Mouse (Mus musculus) adipose tissue, adult 10 weeks (tissue): ENCODE data around the gene Olfr586. TPM values are rescaled to one million over a fixed set of nuclear protein-coding genes. Genes with fewer than 3 reads are reported as not detected.

Experiments
- polyA plus RNA-seq: library from polyadenylated mRNA; stranded (reverse); fragments of 350-450 nt; fragmentation: Illumina TruSeq; extraction: RNeasy Lipid Tissue Mini Kit (QIAGEN cat#74804); gene quantifications from one replicate; pipeline ENCODE4 v1.2.3, GENCODE M21; 2014; ENCODE audit warnings: low read depth, low replicate concordance

Olfr586 gene
- not detected for polyA plus RNA-seq

DNA sequence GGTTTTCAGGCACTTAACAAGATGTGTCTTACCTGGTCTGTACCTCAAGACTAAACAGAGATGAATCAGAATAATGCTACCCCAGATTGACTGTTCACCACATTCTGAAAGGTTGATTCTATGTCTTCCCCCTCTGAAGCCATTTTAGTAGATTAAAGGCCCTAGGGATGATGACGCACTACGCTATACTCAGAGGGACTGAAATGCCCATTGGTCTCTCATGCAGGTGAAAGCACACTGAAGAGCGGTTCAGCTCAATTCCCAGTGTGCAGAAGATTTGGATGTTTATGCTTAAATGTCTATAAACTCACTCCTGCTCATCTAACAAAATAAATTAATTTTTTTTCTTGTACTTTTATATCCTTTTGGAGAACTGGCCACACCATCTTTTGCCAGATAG, at the start of gene Olfr586:
Olfr586 (minus strand) TSS at position 101 of the 400 bp plus-strand sequence.

DNA sequence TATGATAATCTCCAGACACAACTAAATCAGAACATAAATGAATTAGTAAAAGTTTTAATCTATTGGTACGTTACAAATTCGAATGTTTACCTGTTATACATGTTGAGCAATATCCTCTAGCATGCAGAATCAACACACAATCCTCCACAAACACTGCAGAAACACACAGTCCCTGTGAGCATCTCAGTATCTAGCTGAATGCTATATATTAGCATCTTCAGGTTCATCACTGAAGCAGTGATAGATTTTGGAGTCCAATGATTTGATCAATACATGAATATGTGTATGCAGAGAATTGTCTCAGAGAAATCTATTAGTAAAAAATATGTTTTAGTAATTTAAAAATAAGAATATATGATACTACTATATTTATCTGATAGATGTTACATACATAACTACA, 30.8 kb upstream of the Olfr586 start, which contains the start of gene Olfr589:
Olfr589 (minus strand) TSS at position 101 of the 400 bp plus-strand sequence.

DNA sequence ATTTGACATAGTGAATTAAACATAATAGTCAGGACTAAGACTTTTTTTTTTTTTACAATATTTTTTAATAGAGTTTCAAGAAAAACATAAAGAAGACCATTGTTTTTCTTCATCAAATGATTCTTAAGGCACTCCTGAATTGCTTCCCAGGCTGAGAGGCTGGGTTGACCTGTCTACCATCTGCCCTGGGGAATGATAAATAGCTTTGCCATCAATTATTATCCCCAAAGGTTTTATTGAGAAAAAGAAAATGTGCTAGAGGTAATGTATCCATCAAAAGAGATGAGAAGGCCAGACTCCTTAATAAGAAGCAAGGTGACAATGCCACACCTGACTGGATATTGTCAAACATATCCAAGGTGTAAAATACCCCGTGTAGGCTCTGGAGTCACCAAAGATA, 15.1 kb upstream of the Olfr586 start, which contains the start of gene Olfr588-ps1:
Olfr588-ps1 (plus strand) TSS at position 301 of the 400 bp plus-strand sequence.

GRCm38 (mm10) chr7:103097420-103097819, 28.0 kb downstream of the Olfr586 start, which contains the start of gene Olfr585:
Gene Olfr585, plus strand, starts transcription at chr7:103097720.

DNA sequence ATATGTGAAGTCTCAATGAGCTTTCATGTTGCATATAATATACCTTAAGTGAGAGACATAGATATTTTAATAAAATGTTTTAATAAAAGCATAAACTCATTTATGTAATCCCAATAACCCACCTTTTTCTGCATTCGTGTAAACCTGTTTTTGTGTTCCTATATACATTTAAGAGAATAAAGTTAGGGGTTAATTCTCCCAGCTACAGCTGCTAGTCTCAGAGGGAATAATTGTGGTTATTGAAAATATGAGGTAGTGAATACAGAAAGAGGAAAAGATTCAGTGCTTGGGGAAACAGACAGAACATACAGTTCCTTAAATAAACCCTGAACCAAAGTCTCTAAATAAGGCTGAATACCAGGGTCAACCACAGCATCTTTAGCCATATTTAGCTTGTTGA, 43.9 kb downstream of the Olfr586 start, which contains the start of gene Olfr584:
Olfr584 (plus strand) TSS at position 301 of the 400 bp plus-strand sequence.

Other genes starting within 250 kb of the Olfr586 start
- gene Olfr568, start 248.5 kb downstream of the Olfr586 start, polyA plus RNA-seq, result not detected
- not detected for gene Olfr569, start 234.8 kb downstream of the Olfr586 start, polyA plus RNA-seq
- not detected for gene Olfr570, start 231.1 kb downstream of the Olfr586 start, polyA plus RNA-seq
- not detected for gene Olfr571, start 208.1 kb downstream of the Olfr586 start, polyA plus RNA-seq
- not detected for gene Olfr572, start 201.2 kb downstream of the Olfr586 start, polyA plus RNA-seq
- gene Olfr573-ps1, start 183.1 kb downstream of the Olfr586 start, polyA plus RNA-seq, result not detected
- gene Olfr574, start 177.2 kb downstream of the Olfr586 start, polyA plus RNA-seq, result not detected
- not detected for gene Olfr575, start 166.9 kb downstream of the Olfr586 start, polyA plus RNA-seq
- not detected for gene Olfr576, start 163.0 kb downstream of the Olfr586 start, polyA plus RNA-seq
- not detected for gene Olfr577, start 149.7 kb downstream of the Olfr586 start, polyA plus RNA-seq
- not detected for gene Olfr578, start 136.3 kb downstream of the Olfr586 start, polyA plus RNA-seq
- gene Olfr582, start 87.6 kb downstream of the Olfr586 start, polyA plus RNA-seq, result not detected
- gene Olfr583, start 74.3 kb downstream of the Olfr586 start, polyA plus RNA-seq, result not detected
- gene Olfr584, start 43.8 kb downstream of the Olfr586 start, polyA plus RNA-seq, result not detected
- not detected for gene Olfr585, start 27.9 kb downstream of the Olfr586 start, polyA plus RNA-seq
- not detected for gene Olfr588-ps1, start 15.2 kb upstream of the Olfr586 start, polyA plus RNA-seq
- gene Olfr589, start 30.7 kb upstream of the Olfr586 start, polyA plus RNA-seq, result not detected
- not detected for gene Olfr591, start 52.7 kb upstream of the Olfr586 start, polyA plus RNA-seq
- gene Olfr592, start 59.2 kb upstream of the Olfr586 start, polyA plus RNA-seq, result not detected
- not detected for gene Olfr593, start 86.2 kb upstream of the Olfr586 start, polyA plus RNA-seq
- not detected for gene Olfr594, start 91.4 kb upstream of the Olfr586 start, polyA plus RNA-seq
- not detected for gene Usp17ld, start 126.9 kb upstream of the Olfr586 start, polyA plus RNA-seq
- not detected for gene Olfr596, start 180.0 kb upstream of the Olfr586 start, polyA plus RNA-seq
- not detected for gene Olfr597, start 190.7 kb upstream of the Olfr586 start, polyA plus RNA-seq
- not detected for gene Olfr598, start 197.9 kb upstream of the Olfr586 start, polyA plus RNA-seq
- not detected for gene Olfr599, start 210.3 kb upstream of the Olfr586 start, polyA plus RNA-seq
- not detected for gene Olfr600, start 224.0 kb upstream of the Olfr586 start, polyA plus RNA-seq
- gene Olfr601, start 237.0 kb upstream of the Olfr586 start, polyA plus RNA-seq, result not detected